Mouse (Mus musculus) gastrocnemius, adult 18-20 months (tissue): ENCODE results near the gene Metrn. TPM values are rescaled to one million over a fixed set of nuclear protein-coding genes. Genes with fewer than 3 reads are reported as not detected.

Experiments
- DNase-seq: peaks from one replicate; pipeline ENCODE4 v3.0.0; 2021; ENCODE audit warnings: low spot score
- long read RNA-seq, 2 experiments: library from polyadenylated mRNA; stranded (forward); transcript quantifications; one replicate each; pipeline ENCODE4 v2.0.0; 2021
- total RNA-seq, 2 experiments: library from RNA; stranded (reverse); gene quantifications; 2 replicates each; pipeline ENCODE4 v1.2.3; 2021

Gene Metrn
- 10 to 100 TPM; 40.1 to 48.4 TPM for total RNA-seq
- long read RNA-seq, experiment 1, transcript Metrn-202 (4 exons, 2,751 nt) = major isoform, 6 of 8 reads
- long read RNA-seq, experiment 1, partial matches to known transcripts = 2 of 8 reads
- long read RNA-seq, experiment 1, other reads (novel, unspliced or antisense) = 0 of 8 reads
- long read RNA-seq, experiment 2, partial matches to known transcripts = 0 of 3 reads
- long read RNA-seq, experiment 2, other reads (novel, unspliced or antisense) = 2 of 3 reads

GRCm38 (mm10) chr17:25796951-25797369 lies at the start of gene Metrn:
Metrn (minus strand) TSS chr17:25797136.
- peak; percentile 87 for DNase-seq

- DNase-seq = peak; percentile 97
Observed at GRCm38 (mm10) chr17:25844396-25844901, 47.5 kb upstream of the Metrn start, which contains the start of gene Rhot2. Rhot2 (minus strand) TSS chr17:25844851.

- no peak for DNase-seq
Observed at GRCm38 (mm10) chr17:25843636-25844395, 46.9 kb upstream of the Metrn start.

GRCm38 (mm10) chr17:25843122-25843521 lies 46.2 kb upstream of the Metrn start:
- DNase-seq = no peak

GRCm38 (mm10) chr17:25842509-25842908 lies 45.6 kb upstream of the Metrn start:
- no peak for DNase-seq

GRCm38 (mm10) chr17:25841117-25841880 lies 44.4 kb upstream of the Metrn start, which contains the start of gene Gm20683:
Gm20683 (minus strand) TSS chr17:25841763.
- no peak for DNase-seq

GRCm38 (mm10) chr17:25840519-25840918 lies 43.6 kb upstream of the Metrn start:
- no peak for DNase-seq

GRCm38 (mm10) chr17:25839455-25840235 lies 42.7 kb upstream of the Metrn start:
- no peak for DNase-seq

GRCm38 (mm10) chr17:25838904-25839303 lies 42.0 kb upstream of the Metrn start:
- no peak for DNase-seq

- no peak for DNase-seq
Observed at GRCm38 (mm10) chr17:25837533-25837932, 40.6 kb upstream of the Metrn start.

- DNase-seq = peak; percentile 85
Observed at GRCm38 (mm10) chr17:25837076-25837410, 40.1 kb upstream of the Metrn start, which contains the start of gene Rhbdl1. Rhbdl1 (minus strand) TSS chr17:25837295.

- DNase-seq = peak; percentile 42
Observed at GRCm38 (mm10) chr17:25836397-25837075, 39.6 kb upstream of the Metrn start.

- DNase-seq = no peak
Observed at GRCm38 (mm10) chr17:25835816-25836215, 38.9 kb upstream of the Metrn start.

GRCm38 (mm10) chr17:25835301-25835700 lies 38.4 kb upstream of the Metrn start:
- DNase-seq = no peak

GRCm38 (mm10) chr17:25834595-25835222 lies 37.8 kb upstream of the Metrn start:
- DNase-seq = no peak

- no peak for DNase-seq
Observed at GRCm38 (mm10) chr17:25833961-25834594, 37.1 kb upstream of the Metrn start.

GRCm38 (mm10) chr17:25833291-25833663 lies 36.3 kb upstream of the Metrn start, which contains the start of gene Stub1:
Stub1 (minus strand) TSS chr17:25833404.
- DNase-seq = peak; percentile 96

GRCm38 (mm10) chr17:25832436-25833290 lies 35.7 kb upstream of the Metrn start:
- DNase-seq = peak; percentile 100
